Mouse (Mus musculus): ENCODE data around the gene Bglap2.

The Bglap2 gene

DNA sequence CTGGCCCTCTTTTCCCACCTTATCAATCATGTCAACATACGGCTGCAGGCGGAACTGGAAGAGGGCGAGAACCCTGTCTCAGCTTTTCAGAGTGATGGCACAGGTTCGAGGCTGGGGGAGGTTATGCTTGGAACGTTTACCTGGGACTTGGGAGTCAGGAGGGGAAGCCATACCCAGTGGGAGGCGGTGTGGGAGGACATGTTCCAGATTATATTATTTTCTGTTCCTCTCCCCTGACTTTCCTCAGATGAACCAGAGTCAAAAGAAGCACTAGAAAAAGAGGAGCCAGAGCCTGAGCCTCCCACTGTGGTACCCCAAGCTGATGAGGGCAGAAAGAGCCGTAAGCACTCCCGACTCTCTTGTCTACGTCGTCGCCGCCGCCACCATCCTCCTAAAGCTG lies 27.8 kb downstream of the Bglap2 start:
- DNase-seq (ENCODE audit: low read depth, low spot score): peak; percentile 70

GRCm38 (mm10) chr3:88339006-88339405 lies 39.5 kb downstream of the Bglap2 start:
- no peak for DNase-seq (ENCODE audit: low read depth, low spot score)

GRCm38 (mm10) chr3:88338316-88338715 lies 40.2 kb downstream of the Bglap2 start:
- no peak for DNase-seq (ENCODE audit: low read depth, low spot score)

GRCm38 (mm10) chr3:88337367-88338020 lies 41.0 kb downstream of the Bglap2 start:
- peak; percentile 75 for DNase-seq (ENCODE audit: low read depth, low spot score)

DNA sequence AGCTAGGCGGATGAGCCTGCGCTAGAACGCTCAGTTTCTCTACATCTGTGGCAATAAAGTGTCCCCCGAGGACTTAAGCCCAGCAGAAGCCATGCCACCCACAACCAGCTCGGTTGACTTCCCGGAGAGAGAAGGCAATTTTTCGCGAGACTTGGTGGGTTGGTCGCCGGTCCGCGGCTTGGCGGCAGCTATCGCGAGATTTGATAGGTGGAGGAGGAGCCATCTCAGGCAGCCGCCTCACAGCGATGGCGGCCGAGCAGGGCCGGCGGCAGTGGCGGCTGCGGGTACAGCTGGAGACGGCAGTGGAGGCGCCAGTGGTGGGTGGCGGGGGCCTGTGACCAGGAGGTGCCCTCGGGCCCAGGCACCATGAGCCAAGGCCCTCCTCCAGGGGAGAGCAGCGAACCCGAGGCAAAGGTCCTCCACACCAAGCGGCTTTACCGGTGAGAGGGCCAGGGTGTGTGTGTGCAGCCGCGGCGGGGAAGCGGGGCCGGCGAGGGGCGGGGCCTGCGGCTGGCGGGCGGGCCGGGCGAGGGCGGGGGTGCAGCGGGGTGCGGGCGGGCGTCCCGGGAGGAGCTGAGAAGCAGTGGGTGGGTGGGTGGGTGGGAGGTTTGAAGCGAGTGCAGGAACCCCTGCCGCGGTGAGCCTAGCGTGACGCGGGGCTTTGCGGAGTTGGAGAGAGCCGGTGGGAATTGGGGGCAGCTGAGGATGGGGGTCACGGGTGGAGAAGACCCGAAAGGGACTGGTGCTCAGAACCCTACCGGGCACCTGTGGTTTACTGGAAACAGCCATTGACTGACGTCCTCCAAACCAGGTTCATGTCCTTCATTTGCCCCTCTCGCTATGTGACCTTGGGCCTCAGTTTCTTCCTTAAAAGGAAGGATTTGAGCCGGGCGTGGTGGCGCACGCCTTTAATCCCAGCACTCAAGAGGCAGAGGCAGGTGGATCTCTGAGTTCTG lies 42.2 kb downstream of the Bglap2 start, which contains the start of the genes Tmem79 and Smg5:
Tmem79 (minus strand) TSS at position 91 of the 956 bp plus-strand sequence.
Smg5 (plus strand) TSS at position 203 of the 956 bp plus-strand sequence.
- DNase-seq (ENCODE audit: low read depth, low spot score): peak; percentile 98

- no peak for DNase-seq (ENCODE audit: low read depth, low spot score)
Measured at GRCm38 (mm10) chr3:88335436-88336053, 43.0 kb downstream of the Bglap2 start.

- no peak for DNase-seq (ENCODE audit: low read depth, low spot score)
Measured at GRCm38 (mm10) chr3:88334902-88335435, 43.5 kb downstream of the Bglap2 start.

- no peak for DNase-seq (ENCODE audit: low read depth, low spot score)
Measured at GRCm38 (mm10) chr3:88334029-88334658, 44.4 kb downstream of the Bglap2 start.

GRCm38 (mm10) chr3:88331282-88331681 lies 47.2 kb downstream of the Bglap2 start:
- peak; percentile 66 for DNase-seq (ENCODE audit: low read depth, low spot score)

DNA sequence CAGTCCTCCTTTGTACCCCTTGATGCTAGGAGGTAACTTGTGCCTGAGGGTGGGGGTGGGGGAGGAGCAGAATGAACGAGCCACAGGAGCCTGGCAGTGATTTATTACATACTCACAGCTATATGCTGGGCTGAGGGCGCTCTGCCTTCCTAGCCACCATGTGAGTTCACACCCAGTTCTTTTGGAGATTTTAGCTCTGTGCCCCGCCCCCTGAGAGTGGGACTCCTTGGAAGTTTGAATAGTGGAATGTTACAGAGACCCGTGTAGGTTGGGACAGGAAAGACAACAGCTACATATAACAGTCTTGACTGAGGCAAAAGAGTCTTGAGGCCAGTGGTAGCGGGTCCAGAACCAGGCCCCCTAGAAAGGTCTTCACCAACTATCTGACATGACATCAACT lies 49.5 kb downstream of the Bglap2 start:
- DNase-seq (ENCODE audit: low read depth, low spot score): no peak

Data from brain, adult 2 months (tissue).